Mouse (Mus musculus): ENCODE measurements around the gene Sipa1l2. TPM values are rescaled to one million over a fixed set of nuclear protein-coding genes. Genes with fewer than 3 reads are reported as not detected.

Gene Sipa1l2
- polyA plus RNA-seq, 1 experiment = 0.01 TPM

DNA sequence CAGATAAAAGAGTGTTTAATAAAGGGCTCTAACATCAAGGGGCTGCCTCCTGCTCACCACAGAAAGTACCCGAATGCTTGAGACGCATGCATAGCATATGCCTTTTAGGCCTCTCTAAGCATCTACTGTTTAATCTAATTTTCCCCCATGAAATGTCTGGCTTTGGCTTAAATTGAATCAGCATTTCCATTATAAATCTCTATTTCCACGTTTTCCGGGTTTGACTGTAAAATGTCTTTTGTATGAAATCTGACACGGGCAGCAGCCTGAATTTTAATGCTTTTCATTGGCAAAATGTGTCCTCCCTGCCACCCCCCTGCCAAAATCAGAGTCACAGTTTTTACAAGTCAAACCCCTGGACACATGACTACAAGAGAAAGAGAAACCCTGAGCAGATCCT is 69.6 kb downstream of the Sipa1l2 start:
- Histone ChIP-seq H3K9me3 (ENCODE audit: control insufficient read depth, low read length) (no peaks in the 10 kb centered on the region), H3K4me3 (replicated peaks) (no peak overlapping the region), H3K4me1 (ENCODE audit: control insufficient read depth) (no peaks in the 10 kb centered on the region), H3K36me3 (ENCODE audit: control insufficient read depth) (no peaks in the 10 kb centered on the region), H3K27me3 (ENCODE audit: control insufficient read depth) (no peaks in the 10 kb centered on the region)
- no peak for TF ChIP-seq TAL1 (IDR thresholded peaks at IDR 0.05; ENCODE audit: low read length)
- TF ChIP-seq GATA1 (IDR thresholded peaks at IDR 0.05; ENCODE audit: low read length) = no peak

- H3K36me3 ChIP-seq (ENCODE audit: control insufficient read depth) = no peaks in the 10 kb centered on the region
- no peaks in the 10 kb centered on the region for H3K9me3 ChIP-seq (ENCODE audit: control insufficient read depth, low read length)
- TF ChIP-seq TAL1 (IDR thresholded peaks at IDR 0.05; ENCODE audit: low read length) = no peak
- no peak for TF ChIP-seq GATA1 (IDR thresholded peaks at IDR 0.05; ENCODE audit: low read length)
Measured at GRCm38 (mm10) chr8:125498508-125498907, 71.1 kb downstream of the Sipa1l2 start.

GRCm38 (mm10) chr8:125495545-125495944 is 74.1 kb downstream of the Sipa1l2 start:
- Histone ChIP-seq H3K36me3 (ENCODE audit: control insufficient read depth) (no peaks in the 10 kb centered on the region), H3K9me3 (ENCODE audit: control insufficient read depth, low read length) (no peaks in the 10 kb centered on the region), H3K4me3 (replicated peaks) (no peak overlapping the region), H3K4me1 (ENCODE audit: control insufficient read depth) (no peaks in the 10 kb centered on the region), H3K27me3 (ENCODE audit: control insufficient read depth) (no peaks in the 10 kb centered on the region)
- no peak for TF ChIP-seq GATA1 (IDR thresholded peaks at IDR 0.05; ENCODE audit: low read length)
- TF ChIP-seq TAL1 (IDR thresholded peaks at IDR 0.05; ENCODE audit: low read length) = no peak

More at GRCm38 (mm10) chr8:125498508-125498907, 71.1 kb downstream of the Sipa1l2 start:
- Histone ChIP-seq H3K4me1 (ENCODE audit: control insufficient read depth) (no peaks in the 10 kb centered on the region), H3K4me3 (replicated peaks) (no peak overlapping the region), H3K27me3 (ENCODE audit: control insufficient read depth) (no peaks in the 10 kb centered on the region)

DNA sequence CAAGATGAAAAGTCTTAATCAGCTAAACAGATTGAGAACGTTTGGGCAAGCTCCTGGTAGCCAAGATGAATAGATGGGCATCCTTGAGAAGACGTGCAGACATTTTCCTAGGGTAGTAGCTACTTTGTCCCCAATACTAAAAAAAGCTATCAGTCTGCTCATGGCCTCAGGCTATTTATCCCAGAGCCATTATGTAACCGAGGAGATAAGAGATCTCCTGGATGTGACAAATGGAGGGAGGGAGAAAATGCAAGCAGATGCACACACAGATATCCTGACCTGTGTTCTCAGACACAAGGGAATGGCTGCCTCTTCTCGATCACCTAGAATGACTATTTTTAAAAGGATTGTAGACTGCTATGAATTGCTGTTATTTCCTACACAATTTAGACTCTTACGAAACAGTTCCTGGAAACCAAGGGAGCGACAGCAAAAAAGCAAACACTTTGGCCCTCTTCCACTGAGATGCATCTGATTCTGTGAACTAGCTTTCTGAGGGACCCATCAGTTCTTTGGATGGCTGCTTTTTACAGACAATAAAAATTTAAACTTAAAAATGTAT is 76.3 kb downstream of the Sipa1l2 start:
- H3K9me3 ChIP-seq (ENCODE audit: control insufficient read depth, low read length) = no peaks in the 10 kb centered on the region

GRCm38 (mm10) chr8:125492416-125492815 is 77.2 kb downstream of the Sipa1l2 start:
- H3K27me3 ChIP-seq (ENCODE audit: control insufficient read depth) = no peaks in the 10 kb centered on the region
- H3K36me3 ChIP-seq (ENCODE audit: control insufficient read depth) = no peaks in the 10 kb centered on the region
- H3K4me3 ChIP-seq (replicated peaks) = no peak overlapping the region
- no peak for TF ChIP-seq GATA1 (IDR thresholded peaks at IDR 0.05; ENCODE audit: low read length)
- no peak for TF ChIP-seq TAL1 (IDR thresholded peaks at IDR 0.05; ENCODE audit: low read length)
- H3K4me1 ChIP-seq (ENCODE audit: control insufficient read depth) = no peaks in the 10 kb centered on the region
- H3K9me3 ChIP-seq (ENCODE audit: control insufficient read depth, low read length) = no peaks in the 10 kb centered on the region

More for the DNA sequence above, 76.3 kb downstream of the Sipa1l2 start:
- TF ChIP-seq TAL1 (IDR thresholded peaks at IDR 0.05; ENCODE audit: low read length) (no peak), GATA1 (IDR thresholded peaks at IDR 0.05; ENCODE audit: low read length) (no peak)
- Histone ChIP-seq H3K27me3 (ENCODE audit: control insufficient read depth) (no peaks in the 10 kb centered on the region), H3K4me1 (ENCODE audit: control insufficient read depth) (no peaks in the 10 kb centered on the region), H3K4me3 (replicated peaks) (no peak overlapping the region), H3K36me3 (ENCODE audit: control insufficient read depth) (no peaks in the 10 kb centered on the region)

GRCm38 (mm10) chr8:125488747-125489146 is 80.9 kb downstream of the Sipa1l2 start:
- no peak for TF ChIP-seq GATA1 (IDR thresholded peaks at IDR 0.05; ENCODE audit: low read length)
- no peak for TF ChIP-seq TAL1 (IDR thresholded peaks at IDR 0.05; ENCODE audit: low read length)
- Histone ChIP-seq H3K36me3 (ENCODE audit: control insufficient read depth) (no peaks in the 10 kb centered on the region), H3K27me3 (ENCODE audit: control insufficient read depth) (no peaks in the 10 kb centered on the region), H3K4me3 (replicated peaks) (no peak overlapping the region), H3K9me3 (ENCODE audit: control insufficient read depth, low read length) (no peaks in the 10 kb centered on the region), H3K4me1 (ENCODE audit: control insufficient read depth) (no peaks in the 10 kb centered on the region)

GRCm38 (mm10) chr8:125485715-125486114 is 83.9 kb downstream of the Sipa1l2 start:
- Histone ChIP-seq H3K4me3 (replicated peaks) (no peak overlapping the region), H3K9me3 (ENCODE audit: control insufficient read depth, low read length) (no peaks in the 10 kb centered on the region), H3K4me1 (ENCODE audit: control insufficient read depth) (no peaks in the 10 kb centered on the region), H3K36me3 (ENCODE audit: control insufficient read depth) (no peaks in the 10 kb centered on the region), H3K27me3 (ENCODE audit: control insufficient read depth) (no peaks in the 10 kb centered on the region)
- TF ChIP-seq TAL1 (IDR thresholded peaks at IDR 0.05; ENCODE audit: low read length) = no peak
- no peak for TF ChIP-seq GATA1 (IDR thresholded peaks at IDR 0.05; ENCODE audit: low read length)

DNA sequence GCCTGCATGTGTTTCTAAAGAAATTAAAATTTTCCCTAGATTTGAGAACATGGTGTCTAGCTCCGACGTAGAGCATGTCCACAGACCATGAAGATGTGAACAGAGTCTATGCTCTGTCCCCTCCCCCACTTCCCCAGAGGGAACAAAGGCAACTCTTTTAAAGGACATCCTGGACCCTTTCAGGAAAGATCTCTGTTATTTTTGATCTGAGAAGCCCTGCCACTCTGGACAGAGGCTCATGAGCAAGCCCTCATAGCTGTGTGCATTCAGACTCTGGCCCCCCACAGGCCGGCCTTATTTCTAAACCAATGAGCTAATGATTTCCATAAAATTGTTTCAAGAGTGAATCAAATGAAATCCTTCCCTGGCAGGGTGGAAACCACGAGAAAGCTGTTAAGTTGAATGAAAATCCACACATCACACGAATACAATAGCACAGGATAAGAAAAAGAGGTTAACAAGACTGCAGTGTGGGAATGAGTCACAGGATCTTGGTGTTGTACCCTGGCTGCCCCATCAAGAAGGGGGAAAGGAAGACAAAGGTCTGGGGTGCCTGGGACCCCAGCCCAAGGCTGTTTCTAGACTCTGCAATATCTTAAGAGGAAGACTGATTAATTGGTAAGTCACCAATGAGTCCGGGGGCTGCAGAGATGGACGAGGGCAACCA is 84.9 kb downstream of the Sipa1l2 start:
- no peaks in the 10 kb centered on the region for H3K36me3 ChIP-seq (ENCODE audit: control insufficient read depth)
- H3K9me3 ChIP-seq (ENCODE audit: control insufficient read depth, low read length) = peaks cover 3% of the 10 kb centered on the region
- no peaks in the 10 kb centered on the region for H3K27me3 ChIP-seq (ENCODE audit: control insufficient read depth)
- TF ChIP-seq GATA1 (IDR thresholded peaks at IDR 0.05; ENCODE audit: low read length) = no peak
- no peak overlapping the region for H3K4me3 ChIP-seq (replicated peaks)
- H3K4me1 ChIP-seq (ENCODE audit: control insufficient read depth) = no peaks in the 10 kb centered on the region

DNA sequence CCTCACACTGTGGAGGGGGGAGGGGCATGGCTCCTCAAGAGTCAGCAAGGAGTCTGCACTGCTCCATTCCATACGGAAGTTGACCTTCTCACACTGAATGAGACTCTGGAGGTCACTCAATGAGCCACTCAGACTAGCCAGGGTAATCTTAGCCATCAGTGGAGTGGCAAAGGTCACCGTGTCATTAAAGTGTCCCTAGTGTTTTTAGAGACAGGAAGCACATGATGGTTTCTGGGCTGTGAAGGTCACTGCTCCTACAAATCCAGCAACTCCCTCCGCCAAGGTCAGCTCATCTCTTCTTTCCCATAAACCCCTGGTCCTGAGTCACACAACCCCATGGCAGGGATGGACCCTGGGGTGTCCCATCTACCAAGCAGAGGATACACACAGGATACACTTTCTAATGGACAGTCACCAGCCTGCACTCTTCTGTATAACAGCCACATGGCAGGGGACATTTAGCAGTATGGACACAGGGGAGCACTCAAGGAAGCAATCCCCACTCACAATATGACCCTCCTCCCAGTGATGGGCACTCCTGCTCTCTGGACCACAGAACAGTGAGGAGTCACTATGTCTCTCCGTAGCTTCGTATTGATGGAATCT is 87.0 kb downstream of the Sipa1l2 start:
- H3K4me3 ChIP-seq (replicated peaks) = no peak overlapping the region
- H3K9me3 ChIP-seq (ENCODE audit: control insufficient read depth, low read length) = peaks cover 3% of the 10 kb centered on the region

More for the DNA sequence above, 87.0 kb downstream of the Sipa1l2 start:
- TF ChIP-seq GATA1 (IDR thresholded peaks at IDR 0.05; ENCODE audit: low read length) = no peak
- TF ChIP-seq TAL1 (IDR thresholded peaks at IDR 0.05; ENCODE audit: low read length) = no peak
- Histone ChIP-seq H3K36me3 (ENCODE audit: control insufficient read depth) (no peaks in the 10 kb centered on the region), H3K4me1 (ENCODE audit: control insufficient read depth) (no peaks in the 10 kb centered on the region), H3K27me3 (ENCODE audit: control insufficient read depth) (no peaks in the 10 kb centered on the region)
